Mouse (Mus musculus) hindlimb bud, embryonic 11.5 days (tissue): Measurements from ENCODE around the gene Tenm2.

ENCODE experiments used
- DNase-seq: peaks from one replicate; pipeline ENCODE4 v3.0.0-alpha.2; 2012; ENCODE audit warnings: low read depth, low spot score; ENCODE audit errors: extremely low spot score

Gene Tenm2

GRCm38 (mm10) chr11:36036061-36036695 is 1199.6 kb downstream of the Tenm2 start:
- DNase-seq = no peak

- no peak for DNase-seq
These were observed 1204.0 kb downstream of the Tenm2 start for GRCm38 (mm10) chr11:36031751-36032150.

- no peak for DNase-seq
These were observed 1215.8 kb downstream of the Tenm2 start for GRCm38 (mm10) chr11:36020009-36020408.

- DNase-seq = no peak
These were observed 1222.6 kb downstream of the Tenm2 start for GRCm38 (mm10) chr11:36013179-36013578.

- DNase-seq = peak; percentile 54
These were observed 1226.2 kb downstream of the Tenm2 start for GRCm38 (mm10) chr11:36009281-36010208.

GRCm38 (mm10) chr11:36002900-36003299 is 1232.9 kb downstream of the Tenm2 start:
- no peak for DNase-seq

GRCm38 (mm10) chr11:36001282-36001970 is 1234.3 kb downstream of the Tenm2 start:
- DNase-seq = peak; percentile 96

GRCm38 (mm10) chr11:36000585-36001281 is 1235.0 kb downstream of the Tenm2 start:
- DNase-seq = no peak

GRCm38 (mm10) chr11:36000038-36000437 is 1235.7 kb downstream of the Tenm2 start:
- DNase-seq = no peak

GRCm38 (mm10) chr11:35998048-35998447 is 1237.7 kb downstream of the Tenm2 start:
- DNase-seq = no peak

GRCm38 (mm10) chr11:35995310-35995709 is 1240.5 kb downstream of the Tenm2 start:
- no peak for DNase-seq

- DNase-seq = no peak
These were observed 1243.9 kb downstream of the Tenm2 start for GRCm38 (mm10) chr11:35991846-35992245.

- no peak for DNase-seq
These were observed 1245.8 kb downstream of the Tenm2 start for GRCm38 (mm10) chr11:35989967-35990366.

- no peak for DNase-seq
These were observed 1249.8 kb downstream of the Tenm2 start for GRCm38 (mm10) chr11:35985841-35986393.

GRCm38 (mm10) chr11:35982734-35983133 is 1253.0 kb downstream of the Tenm2 start:
- DNase-seq = no peak

GRCm38 (mm10) chr11:35980411-35980917 is 1255.3 kb downstream of the Tenm2 start, which contains the start of gene Wwc1:
Gene Wwc1, minus strand, starts transcription at chr11:35980527.
- DNase-seq = no peak

- no peak for DNase-seq
These were observed 1255.9 kb downstream of the Tenm2 start for GRCm38 (mm10) chr11:35979733-35980410.

- no peak for DNase-seq
These were observed 1256.5 kb downstream of the Tenm2 start for GRCm38 (mm10) chr11:35979266-35979732.

- no peak for DNase-seq
These were observed 1258.0 kb downstream of the Tenm2 start for GRCm38 (mm10) chr11:35977796-35978195.

GRCm38 (mm10) chr11:35977096-35977495 is 1258.7 kb downstream of the Tenm2 start:
- DNase-seq = no peak
